Mouse (Mus musculus) cortical plate, adult 2 months (tissue): ENCODE measurements around the gene Gm17175.
"Not testable (repeated sequence)": the region's sequence is repeated elsewhere in the genome, so short reads cannot be mapped to it uniquely, and the experiment has no call there.

ENCODE experiments used
- CTCF ChIP-seq: fragments of 200-500 bp; IDR thresholded peaks from 2 replicates; pipeline ENCODE4 v1.5.1; 2011; ENCODE audit warnings: mild to moderate bottlenecking, control low read depth, low read length; ENCODE audit not compliant: insufficient read depth; ENCODE audit errors: extremely low read depth
- POLR2A ChIP-seq: fragments of 200-500 bp; IDR thresholded peaks from 2 replicates; pipeline ENCODE4 v1.6.1; 2011; ENCODE audit warnings: mild to moderate bottlenecking, low read length, control low read depth; ENCODE audit not compliant: insufficient read depth; ENCODE audit errors: extremely low read depth

- TF ChIP-seq CTCF, POLR2A: not testable (repeated sequence)
These were observed 18.2 kb upstream of the Gm17175 start, which contains the start of gene Gm17174 for GRCm38 (mm10) chr14:51592039-51592438.
